Mouse (Mus musculus) CH12.LX (cell line): Measurements from ENCODE around the gene Hoxd4.

Experiments
- CHD2 ChIP-seq: IDR thresholded peaks from 2 replicates; pipeline ENCODE4 v1.6.1; 2011; ENCODE audit warnings: low read length, improper control_type of control experiment
- CTCF ChIP-seq, 2 experiments: IDR thresholded peaks in 1 of 2; conservative IDR thresholded peaks in 1 of 2; 2 replicates each; pipeline ENCODE4 v1.5.1; 2011 to 2012; ENCODE audit warnings: low read depth in 2 of 2, low read length in 2 of 2, improper control_type of control experiment in 1 of 2, inconsistent platforms in 1 of 2, mild to moderate bottlenecking in 1 of 2, moderate library complexity in 1 of 2
- HCFC1 ChIP-seq: IDR thresholded peaks from 2 replicates; pipeline ENCODE4 v1.6.1; 2012; ENCODE audit warnings: low read depth, mild to moderate bottlenecking, inconsistent platforms, low read length, improper control_type of control experiment
- IRF4 ChIP-seq: IDR thresholded peaks from 2 replicates; pipeline ENCODE4 v1.6.1; 2014; ENCODE audit warnings: low read depth, mild to moderate bottlenecking, inconsistent platforms, low read length, improper control_type of control experiment
- MAX ChIP-seq: IDR thresholded peaks from 2 replicates; pipeline ENCODE4 v1.6.1; 2011; ENCODE audit warnings: low read length, improper control_type of control experiment
- MEF2A ChIP-seq: IDR thresholded peaks from 2 replicates; pipeline ENCODE4 v1.6.1; 2014; ENCODE audit warnings: low read depth, mild to moderate bottlenecking, inconsistent platforms, low read length, improper control_type of control experiment, borderline replicate concordance
- MXI1 ChIP-seq: IDR thresholded peaks from 2 replicates; pipeline ENCODE4 v1.6.1; 2011; ENCODE audit warnings: mild to moderate bottlenecking, low read depth, low read length, improper control_type of control experiment
- MYC ChIP-seq: IDR thresholded peaks from 2 replicates; pipeline ENCODE4 v1.6.1; 2011; ENCODE audit warnings: low read depth, mild to moderate bottlenecking, improper control_type of control experiment, low read length
- POLR2A ChIP-seq: IDR thresholded peaks from 2 replicates; pipeline ENCODE4 v1.6.1; 2011; ENCODE audit warnings: low read depth, mild to moderate bottlenecking, improper control_type of control experiment, low read length
- RCOR1 ChIP-seq: conservative IDR thresholded peaks from 2 replicates; pipeline ENCODE4 v1.6.1; 2012; ENCODE audit warnings: low read depth, mild to moderate bottlenecking, inconsistent platforms, low read length, improper control_type of control experiment
- TBP ChIP-seq: conservative IDR thresholded peaks from 2 replicates; pipeline ENCODE4 v1.6.1; 2011; ENCODE audit warnings: low read depth, low read length, improper control_type of control experiment
- TCF12 ChIP-seq: IDR thresholded peaks from 2 replicates; pipeline ENCODE4 v1.6.1; 2014; ENCODE audit warnings: low read depth, mild to moderate bottlenecking, inconsistent platforms, low read length, improper control_type of control experiment
- USF2 ChIP-seq: conservative IDR thresholded peaks from 2 replicates; pipeline ENCODE4 v1.6.1; 2011; ENCODE audit warnings: low read depth, low read length, improper control_type of control experiment

DNA sequence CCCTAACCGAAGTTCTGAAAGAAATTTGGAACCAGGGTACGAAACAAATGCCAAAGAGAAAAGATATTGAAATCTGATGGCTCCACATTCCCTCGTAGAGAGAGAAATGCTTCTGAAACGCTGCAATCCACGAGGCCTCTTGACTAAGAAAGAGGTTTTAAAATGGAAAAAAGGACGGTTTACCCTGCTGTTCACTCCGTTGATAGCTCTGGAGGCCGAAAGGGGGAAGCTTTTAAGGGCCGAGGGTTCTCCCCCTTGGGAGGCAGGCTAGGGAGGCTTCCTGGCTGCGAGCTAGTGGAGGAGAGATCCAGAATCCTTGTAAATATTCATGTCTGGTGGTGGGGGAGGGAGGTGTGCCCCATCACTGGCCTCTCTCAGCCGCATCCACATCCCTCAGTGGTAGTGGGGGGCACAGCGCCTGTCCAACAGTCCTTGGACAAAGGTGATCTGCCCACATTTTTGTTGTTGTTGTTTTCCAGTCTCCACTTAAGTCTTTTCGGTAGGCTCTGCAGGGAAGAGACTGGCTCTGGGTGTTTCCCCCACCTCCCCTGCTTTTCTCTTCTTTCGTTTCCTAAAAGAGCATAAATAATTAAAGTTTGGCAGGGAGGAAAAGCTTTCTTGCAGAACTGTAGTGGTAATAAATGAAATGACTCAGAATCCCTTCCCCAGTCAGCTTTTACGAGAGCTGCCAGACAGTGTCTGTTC lies 32.7 kb upstream of the Hoxd4 start, which contains the start of gene Hoxd11:
- TF ChIP-seq POLR2A (no peak), MEF2A (no peak), CTCF (conservative IDR thresholded peaks at IDR 0.05 in 1 of 2, IDR thresholded peaks at IDR 0.05 in 1 of 2; ENCODE audit: low read depth in 2 of 2, low read length in 2 of 2) (no peak), USF2 (no peak), CHD2 (no peak), HCFC1 (no peak), MYC (no peak), TCF12 (no peak), MXI1 (no peak), RCOR1 (no peak), IRF4 (no peak), TBP (no peak), MAX (no peak)
